Mouse (Mus musculus) embryonic fibroblast, embryonic 13.5 days (primary cell): Measurements from ENCODE around the gene Pnma1. TPM values are rescaled to one million over a fixed set of nuclear protein-coding genes. Genes with fewer than 3 reads are reported as not detected.
"Not testable (repeated sequence)": the region's sequence is repeated elsewhere in the genome, so short reads cannot be mapped to it uniquely, and the experiment has no call there.

ENCODE experiments used
- H3K27ac ChIP-seq: 2 replicates; pipeline ENCODE4 v1.5.1; 2012; ENCODE audit warnings: low read length, control low read depth, inconsistent platforms; ENCODE audit not compliant: insufficient read depth
- H3K4me1 ChIP-seq: 2 replicates; pipeline ENCODE4 v1.6.1; 2011; ENCODE audit warnings: low read length; ENCODE audit not compliant: control insufficient read depth, insufficient read depth
- H3K4me3 ChIP-seq: 2 replicates; pipeline ENCODE4 v1.5.1; 2011; ENCODE audit warnings: mild to moderate bottlenecking, control low read depth, low read length; ENCODE audit not compliant: insufficient read depth
- CTCF ChIP-seq: IDR thresholded peaks from 2 replicates; pipeline ENCODE4 v1.5.1; 2011; ENCODE audit warnings: mild to moderate bottlenecking, control low read depth, low read length, moderate library complexity, borderline replicate concordance; ENCODE audit not compliant: insufficient read depth
- POLR2A ChIP-seq: IDR thresholded peaks from 2 replicates; pipeline ENCODE4 v1.6.1; 2011; ENCODE audit warnings: low read depth, mild to moderate bottlenecking, control low read depth, low read length, moderate library complexity
- polyA plus RNA-seq: library from polyadenylated mRNA; stranded (reverse); fragments of >200 nt; gene quantifications from 2 replicates; pipeline ENCODE4 v1.2.4, GENCODE M21; 2011; ENCODE audit warnings: low read depth; ENCODE audit not compliant: missing spikeins, insufficient read length

Gene Pnma1
- polyA plus RNA-seq, 1 experiment: 0.30 TPM

GRCm38 (mm10) chr12:84109924-84110323 lies 38.4 kb downstream of the Pnma1 start:
- H3K4me3 ChIP-seq: no peak overlapping the region
- H3K27ac ChIP-seq: no peak overlapping the region
- TF ChIP-seq CTCF: no peak
- TF ChIP-seq POLR2A: no peak
- H3K4me1 ChIP-seq: peaks cover 2% of the 10 kb centered on the region; the same call in 1 of the 2 replicates

DNA sequence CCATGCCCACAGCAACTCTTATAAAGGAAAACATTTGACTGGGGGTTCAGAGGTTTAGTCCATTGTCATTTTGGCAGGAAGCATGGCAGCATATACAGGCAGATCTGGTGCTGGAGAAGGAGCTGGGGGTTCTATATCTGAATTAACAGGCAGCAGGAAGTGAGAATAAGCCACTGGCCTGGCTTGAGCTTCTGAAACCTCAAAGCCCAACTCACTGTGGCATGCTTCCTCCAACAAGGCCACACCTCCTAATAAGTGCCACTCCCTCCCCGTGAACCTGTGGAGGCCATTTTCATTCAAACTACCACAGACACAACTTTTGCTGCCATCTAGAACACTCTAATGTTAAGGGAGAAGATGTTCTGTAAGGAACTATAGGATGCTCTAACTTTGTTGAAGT lies 40.6 kb downstream of the Pnma1 start:
- H3K4me3 ChIP-seq: no peak overlapping the region
- H3K27ac ChIP-seq: no peak overlapping the region
- TF ChIP-seq CTCF: no peak
- no peak for TF ChIP-seq POLR2A
- H3K4me1 ChIP-seq: no peaks in the 10 kb centered on the region

DNA sequence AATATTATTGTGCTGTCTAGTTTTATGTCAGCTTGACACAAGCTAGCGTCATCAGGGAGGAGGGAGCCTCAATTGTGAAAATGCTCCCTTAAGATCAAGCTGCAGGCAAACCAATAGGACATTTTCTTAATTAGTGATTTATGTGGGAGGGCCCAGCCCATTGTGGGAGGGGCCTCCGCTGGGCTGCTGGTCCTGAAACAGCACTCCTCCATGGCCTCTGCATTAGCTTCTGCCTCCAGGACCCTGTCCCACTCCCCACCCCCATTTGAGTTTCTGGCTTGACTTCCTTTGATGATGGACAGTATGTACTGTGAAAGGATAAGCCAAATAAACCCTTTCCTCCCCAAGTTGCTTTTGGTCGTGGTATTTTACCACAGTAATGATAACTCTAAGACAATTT lies 41.3 kb downstream of the Pnma1 start:
- H3K27ac ChIP-seq: no peak overlapping the region
- H3K4me1 ChIP-seq: no peaks in the 10 kb centered on the region
- no peak overlapping the region for H3K4me3 ChIP-seq
- no peak for TF ChIP-seq POLR2A
- TF ChIP-seq CTCF: no peak

DNA sequence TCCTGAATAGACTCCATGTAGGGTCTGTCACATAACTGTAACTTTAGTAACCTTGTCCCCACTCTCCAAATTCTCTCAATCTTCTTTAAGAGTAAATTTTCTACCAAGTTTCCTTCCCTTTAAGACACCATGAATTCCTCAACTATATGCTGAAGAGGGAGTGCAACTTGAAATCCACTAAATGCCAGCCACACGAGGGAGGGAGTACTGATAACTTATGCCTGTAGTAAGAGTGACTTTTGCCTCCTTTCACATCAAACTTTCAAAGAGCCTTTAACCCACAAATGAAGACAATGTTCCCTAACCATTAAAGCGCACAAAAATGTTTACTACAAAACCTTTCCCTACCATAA lies 46.8 kb downstream of the Pnma1 start:
- TF ChIP-seq CTCF (no peak), POLR2A (no peak)
- Histone ChIP-seq H3K4me3 (peak overlapping the region; percentile 35), H3K4me1 (no peaks in the 10 kb centered on the region), H3K27ac (no peak overlapping the region)

- not testable (repeated sequence) for H3K4me1 ChIP-seq, H3K27ac ChIP-seq
- H3K4me3 ChIP-seq: peak within 1 kb of the TSS; percentile 35
- peak; percentile 49; the same call in 1 of the 2 replicates for TF ChIP-seq POLR2A
These were observed 47.4 kb downstream of the Pnma1 start, which contains the start of gene Acot6 for GRCm38 (mm10) chr12:84100604-84101492. Acot6 (plus strand) TSS chr12:84100654.

- Histone ChIP-seq H3K4me1 (no peaks in the 10 kb centered on the region), H3K4me3 (no peak overlapping the region), H3K27ac (no peak overlapping the region)
- no peak for TF ChIP-seq CTCF
- no peak for TF ChIP-seq POLR2A
These were observed 48.2 kb downstream of the Pnma1 start for GRCm38 (mm10) chr12:84100071-84100470.

- TF ChIP-seq POLR2A (no peak), CTCF (no peak)
- H3K4me3 ChIP-seq: no peak overlapping the region
- no peak overlapping the region for H3K27ac ChIP-seq
- H3K4me1 ChIP-seq: no peaks in the 10 kb centered on the region
These were observed 48.7 kb downstream of the Pnma1 start for GRCm38 (mm10) chr12:84099605-84100004.

Other genes with a start within 250 kb of the Pnma1 start
- gene Numb, start 226.6 kb downstream of the Pnma1 start, polyA plus RNA-seq: 23.6 and 26.7 TPM in 2 replicates
- 6.5 and 6.7 TPM in 2 replicates for gene Riox1, start 197.9 kb downstream of the Pnma1 start, polyA plus RNA-seq
- not detected in 2 replicates for gene Heatr4, start 163.6 kb downstream of the Pnma1 start, polyA plus RNA-seq
- gene Acot2, start 160.6 kb downstream of the Pnma1 start, polyA plus RNA-seq: 19.7 and 28.9 TPM in 2 replicates
- 7.0 and 12.4 TPM in 2 replicates for gene Acot1, start 139.0 kb downstream of the Pnma1 start, polyA plus RNA-seq
- gene Acot4, start 110.1 kb downstream of the Pnma1 start, polyA plus RNA-seq: 0.23 and 0.37 TPM in 2 replicates
- gene Gm49366, start 109.6 kb downstream of the Pnma1 start, polyA plus RNA-seq: not detected in 2 replicates
- gene Acot3, start 96.3 kb downstream of the Pnma1 start, polyA plus RNA-seq: not detected in 2 replicates
- not detected in 2 replicates for gene Acot5, start 79.2 kb downstream of the Pnma1 start, polyA plus RNA-seq
- 3.1 and 4.4 TPM in 2 replicates for gene Acot6, start 47.8 kb downstream of the Pnma1 start, polyA plus RNA-seq
- 14.4 and 21.6 TPM in 2 replicates for gene Dnal1, start 34.1 kb downstream of the Pnma1 start, polyA plus RNA-seq
- 20.6 and 21.3 TPM in 2 replicates for gene Elmsan1, start 70.4 kb upstream of the Pnma1 start, polyA plus RNA-seq
- 41.6 and 43.7 TPM in 2 replicates for gene Ptgr2, start 136.7 kb upstream of the Pnma1 start, polyA plus RNA-seq
- 39.1 and 46.0 TPM in 2 replicates for gene Zfp410, start 168.4 kb upstream of the Pnma1 start, polyA plus RNA-seq
- gene Coq6, start 213.2 kb upstream of the Pnma1 start, polyA plus RNA-seq: 18.7 and 21.9 TPM in 2 replicates
- gene Fam161b, start 213.3 kb upstream of the Pnma1 start, polyA plus RNA-seq: 0.61 and 0.94 TPM in 2 replicates